Mouse (Mus musculus) liver, embryonic 12.5 days (tissue): ENCODE measurements around the gene Sost. TPM values are rescaled to one million over a fixed set of nuclear protein-coding genes. Genes with fewer than 3 reads are reported as not detected.
"Not testable (repeated sequence)": the region's sequence is repeated elsewhere in the genome, so short reads cannot be mapped to it uniquely, and the experiment has no call there.

Experiments used
- ATAC-seq: fragments of 200-750 bp; cut with Nextera tagmentation; 2 replicates; pipeline ENCODE4 v1.8.0; 2017; ENCODE audit warnings: moderate number of reproducible peaks, mild to moderate bottlenecking, moderate library complexity
- H3K27ac ChIP-seq: fragments of 300-500 bp; sonication (generic); 2 replicates; pipeline ENCODE4 v1.5.1; 2016; ENCODE audit warnings: mild to moderate bottlenecking
- H3K27me3 ChIP-seq: fragments of 300-500 bp; sonication (generic); replicated peaks from 2 replicates; pipeline ENCODE4 v1.6.1; 2016; ENCODE audit warnings: mild to moderate bottlenecking, moderate library complexity
- H3K36me3 ChIP-seq: fragments of 300-500 bp; sonication (generic); 2 replicates; pipeline ENCODE4 v1.6.1; 2016; ENCODE audit warnings: mild to moderate bottlenecking, moderate library complexity
- H3K4me1 ChIP-seq: fragments of 300-500 bp; sonication (generic); 2 replicates; pipeline ENCODE4 v1.6.1; 2016
- H3K4me2 ChIP-seq: fragments of 300-500 bp; sonication (generic); 2 replicates; pipeline ENCODE4 v1.6.1; 2016; ENCODE audit warnings: mild to moderate bottlenecking, moderate library complexity
- H3K4me3 ChIP-seq: fragments of 300-500 bp; sonication (generic); 2 replicates; pipeline ENCODE4 v1.5.1; 2016; ENCODE audit warnings: mild to moderate bottlenecking, moderate library complexity
- H3K9ac ChIP-seq: fragments of 300-500 bp; sonication (generic); 2 replicates; pipeline ENCODE4 v1.6.1; 2016; ENCODE audit warnings: mild to moderate bottlenecking, moderate library complexity
- H3K9me3 ChIP-seq: fragments of 300-500 bp; sonication (generic); replicated peaks from 2 replicates; pipeline ENCODE4 v1.6.1; 2016; ENCODE audit warnings: mild to moderate bottlenecking, moderate library complexity
- WGBS: fragments of 180-500 bp; shearing (Covaris S2); methylation state at CpG from one replicate; pipeline ENCODE4 v1.1.7; 2016; ENCODE audit not compliant: insufficient replicate concordance; 5-methylcytosine and 5-hydroxymethylcytosine counted together
- polyA plus RNA-seq: library from polyadenylated mRNA; unstranded; fragments of >200 nt; fragmentation: Nextera tagmentation; extraction: Ambion mirVana; gene quantifications from 2 replicates; pipeline ENCODE4 v1.2.1, GENCODE M21; 2016

The Sost gene
- polyA plus RNA-seq, 1 experiment from 2014 or later, result 0.10 TPM

DNA sequence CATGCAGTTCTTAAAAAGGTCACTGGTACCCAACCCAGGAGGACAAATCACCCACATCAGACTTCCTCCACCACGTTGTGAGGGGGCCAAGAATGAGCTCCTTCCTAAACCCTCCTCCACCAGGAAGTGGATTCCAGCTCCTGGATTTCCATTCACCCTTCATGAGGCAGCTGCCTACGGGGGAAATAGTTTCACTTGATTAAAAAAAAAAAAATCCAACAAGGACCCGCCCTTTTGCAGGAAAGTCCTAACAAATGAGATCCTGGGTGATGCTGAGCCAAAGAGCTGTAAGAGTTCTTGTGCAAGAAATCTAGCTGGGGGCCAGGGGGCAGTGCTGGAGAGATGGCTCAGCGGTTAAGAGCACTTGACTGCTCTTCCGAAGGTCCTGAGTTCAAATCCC, 31.4 kb upstream of the Sost start:
- Histone ChIP-seq H3K4me1 (peaks cover 18% of the 10 kb centered on the region), H3K4me3 (no peak overlapping the region), H3K36me3 (no peaks in the 10 kb centered on the region), H3K9me3 (no peaks in the 10 kb centered on the region), H3K27ac (no peak overlapping the region), H3K27me3 (no peaks in the 10 kb centered on the region; the same call in 1 of the 2 replicates), H3K9ac (no peak overlapping the region), H3K4me2 (no peak overlapping the region)
- ATAC-seq, result no peak
- 41% methylated on average over 5 of the region's 5 CpGs for WGBS

GRCm38 (mm10) chr11:101995938-101996337, 29.1 kb upstream of the Sost start:
- Histone ChIP-seq H3K27ac (peak overlapping the region; percentile 0; the same call in 1 of the 2 replicates), H3K4me2 (no peak overlapping the region), H3K9ac (no peak overlapping the region), H3K4me3 (no peak overlapping the region), H3K9me3 (no peaks in the 10 kb centered on the region), H3K36me3 (no peaks in the 10 kb centered on the region), H3K27me3 (no peaks in the 10 kb centered on the region), H3K4me1 (peaks cover 31% of the 10 kb centered on the region)
- WGBS, result 80% methylated on average over 7 of the region's 7 CpGs
- ATAC-seq, result no peak

- Histone ChIP-seq H3K4me1 (peaks cover 31% of the 10 kb centered on the region), H3K27ac (peak overlapping the region; percentile 80), H3K9me3 (no peaks in the 10 kb centered on the region), H3K27me3 (0 out of 2 replicates have a peak, but pooled peaks cover 7% of the 10 kb centered on the region), H3K36me3 (no peaks in the 10 kb centered on the region), H3K4me2 (peak overlapping the region; percentile 58), H3K4me3 (peak overlapping the region; percentile 4; the same call in 1 of the 2 replicates), H3K9ac (peak overlapping the region; percentile 42; the same call in 1 of the 2 replicates)
- peak; percentile 93 for ATAC-seq
- WGBS, result 28% methylated on average over 8 of the region's 8 CpGs
Measured at GRCm38 (mm10) chr11:101994100-101994499, 27.3 kb upstream of the Sost start.

- no peak overlapping the region for H3K4me3 ChIP-seq
- WGBS, result 70% methylated on average over 7 of the region's 7 CpGs
- no peak for ATAC-seq
- no peak overlapping the region for H3K9ac ChIP-seq
- H3K36me3 ChIP-seq, result no peaks in the 10 kb centered on the region
- H3K4me1 ChIP-seq, result peaks cover 31% of the 10 kb centered on the region
- H3K9me3 ChIP-seq, result no peaks in the 10 kb centered on the region
- no peak overlapping the region for H3K27ac ChIP-seq
- H3K4me2 ChIP-seq, result no peak overlapping the region
- peaks cover 21% of the 10 kb centered on the region for H3K27me3 ChIP-seq
Measured at GRCm38 (mm10) chr11:101992411-101992810, 25.6 kb upstream of the Sost start.

DNA sequence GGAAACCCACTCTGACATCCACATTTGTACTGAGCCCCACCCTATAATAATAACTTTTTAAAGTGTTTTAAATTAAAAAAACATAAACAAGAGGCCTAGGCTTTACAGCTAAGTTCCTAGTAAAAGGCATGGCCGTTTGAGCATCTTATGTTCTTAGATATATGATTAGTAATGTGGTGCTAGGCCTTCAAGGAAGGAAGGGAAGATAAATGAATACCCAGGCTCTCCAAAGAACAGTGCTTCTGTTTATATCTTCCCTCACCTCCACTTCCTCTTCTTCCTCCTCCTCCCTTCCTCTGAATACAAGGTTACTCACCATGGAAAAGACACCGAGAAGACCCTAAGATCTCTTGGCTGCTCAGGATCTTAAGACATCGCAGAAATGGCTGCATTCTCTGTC, 25.0 kb upstream of the Sost start:
- Histone ChIP-seq H3K27ac (no peak overlapping the region), H3K4me1 (peaks cover 31% of the 10 kb centered on the region), H3K9ac (no peak overlapping the region), H3K4me2 (no peak overlapping the region), H3K9me3 (no peaks in the 10 kb centered on the region), H3K27me3 (peaks cover 27% of the 10 kb centered on the region), H3K36me3 (no peaks in the 10 kb centered on the region), H3K4me3 (no peak overlapping the region)
- no peak for ATAC-seq
- 41% methylated on average over 3 of the region's 3 CpGs for WGBS

DNA sequence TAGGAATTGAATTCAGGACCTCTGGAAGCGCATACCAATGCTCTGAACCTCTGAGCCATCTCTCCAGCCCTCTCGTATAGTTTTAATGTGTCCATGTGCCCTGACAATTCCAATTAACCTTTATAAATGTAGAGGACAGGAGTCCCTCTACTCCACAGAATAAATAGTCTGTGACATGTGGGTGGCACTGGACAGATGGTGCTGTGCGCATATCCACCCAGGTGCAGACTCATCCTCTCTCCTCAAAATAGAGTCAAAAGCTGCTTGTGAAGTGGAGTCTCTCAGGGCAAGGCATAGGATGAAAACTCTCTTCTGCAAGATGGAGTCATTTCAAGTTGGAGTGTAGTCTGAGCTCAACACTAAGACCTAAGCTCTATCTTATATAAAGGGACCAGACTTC, 23.4 kb upstream of the Sost start:
- H3K4me2 ChIP-seq, result no peak overlapping the region
- peaks cover 34% of the 10 kb centered on the region for H3K27me3 ChIP-seq
- no peak for ATAC-seq
- H3K9ac ChIP-seq, result no peak overlapping the region
- 73% methylated on average over 3 of the region's 3 CpGs for WGBS
- peaks cover 39% of the 10 kb centered on the region for H3K4me1 ChIP-seq
- no peak overlapping the region for H3K27ac ChIP-seq
- H3K4me3 ChIP-seq, result no peak overlapping the region
- no peaks in the 10 kb centered on the region for H3K36me3 ChIP-seq
- H3K9me3 ChIP-seq, result no peaks in the 10 kb centered on the region

- Histone ChIP-seq H3K9me3 (no peaks in the 10 kb centered on the region), H3K4me3 (no peak within 1 kb of the TSS), H3K9ac (no peak within 1 kb of the TSS), H3K27ac (no peak within 1 kb of the TSS), H3K4me2 (0 out of 2 replicates have a peak within 1 kb of the TSS, but pooled peaks have one; percentile 12), H3K4me1 (peaks cover 39% of the 10 kb centered on the region), H3K27me3 (peaks cover 60% of the 10 kb centered on the region), H3K36me3 (no peaks in the 10 kb centered on the region)
- 69% methylated on average over 3 of the region's 3 CpGs for WGBS
- ATAC-seq, result no peak
Measured at GRCm38 (mm10) chr11:101986913-101987312, 20.1 kb upstream of the Sost start, which contains the start of gene Dusp3. TSS of gene Dusp3 (minus strand) at chr11:101987013.

DNA sequence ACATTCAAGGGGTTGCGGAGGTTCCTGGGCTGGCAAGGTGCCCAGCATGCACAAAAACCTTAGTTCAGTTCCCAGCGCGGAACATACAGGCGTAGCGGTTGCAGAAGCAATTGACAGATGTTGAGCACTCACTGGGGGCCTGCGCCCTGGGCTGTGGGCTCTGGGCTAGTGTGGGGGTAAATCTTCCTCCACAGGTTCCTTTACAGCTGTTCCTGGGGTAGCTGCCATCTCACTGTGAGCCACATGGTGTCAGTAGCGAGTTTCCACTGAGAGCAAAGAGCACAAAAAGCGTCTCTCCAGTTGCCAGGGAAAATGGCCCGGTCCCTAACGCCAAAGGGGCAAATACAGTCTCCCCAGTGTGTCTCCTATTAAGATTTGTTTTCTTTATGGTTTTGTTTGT, 19.2 kb upstream of the Sost start:
- Histone ChIP-seq H3K36me3 (no peaks in the 10 kb centered on the region), H3K27me3 (peaks cover 60% of the 10 kb centered on the region), H3K9me3 (no peaks in the 10 kb centered on the region), H3K27ac (no peak overlapping the region), H3K9ac (no peak overlapping the region), H3K4me2 (0 out of 2 replicates have a peak overlapping the region, but pooled peaks have one; percentile 12), H3K4me3 (no peak overlapping the region), H3K4me1 (peaks cover 39% of the 10 kb centered on the region)
- WGBS, result 9% methylated on average over 10 of the region's 10 CpGs
- no peak for ATAC-seq

DNA sequence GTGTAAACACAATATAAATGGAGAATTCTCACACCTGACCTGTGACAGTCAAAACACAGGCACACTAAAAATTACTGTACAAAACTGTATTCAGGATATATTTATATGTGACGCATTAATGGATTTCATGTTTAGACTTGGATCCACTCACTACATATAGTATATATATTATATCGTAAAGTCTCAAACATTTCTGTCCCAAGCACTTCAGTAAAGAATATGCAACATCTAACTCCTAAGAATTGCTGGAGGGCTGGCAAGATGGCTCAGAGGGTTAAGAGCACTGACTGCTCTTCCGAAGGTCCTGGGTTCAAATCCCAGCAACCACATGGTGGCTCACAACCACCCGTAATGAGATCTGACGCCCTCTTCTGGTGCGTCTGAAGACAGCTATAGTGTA, 18.6 kb upstream of the Sost start:
- H3K27ac ChIP-seq, ATAC-seq, H3K36me3 ChIP-seq, H3K9ac ChIP-seq, H3K4me3 ChIP-seq, H3K9me3 ChIP-seq: not testable (repeated sequence)
- Histone ChIP-seq H3K4me2 (0 out of 2 replicates have a peak overlapping the region, but pooled peaks have one; percentile 98), H3K4me1 (peaks cover 43% of the 10 kb centered on the region), H3K27me3 (peaks cover 60% of the 10 kb centered on the region)
- WGBS, result 55% methylated on average over 6 of the region's 6 CpGs

GRCm38 (mm10) chr11:101984054-101985025, 17.5 kb upstream of the Sost start, which contains the start of gene Cfap97d1:
TSS of gene Cfap97d1 (plus strand) at chr11:101984279.
- H3K9me3 ChIP-seq, result no peaks in the 10 kb centered on the region
- peak within 1 kb of the TSS; percentile 75 for H3K9ac ChIP-seq
- H3K4me2 ChIP-seq, result peak within 1 kb of the TSS; percentile 98
- peaks cover 43% of the 10 kb centered on the region for H3K4me1 ChIP-seq
- peak within 1 kb of the TSS; percentile 74 for H3K27ac ChIP-seq
- H3K4me3 ChIP-seq, result peak within 1 kb of the TSS; percentile 65
- H3K27me3 ChIP-seq, result peaks cover 54% of the 10 kb centered on the region
- ATAC-seq, result peak; percentile 76
- 1% methylated on average over 71 of the region's 71 CpGs for WGBS
- H3K36me3 ChIP-seq, result peaks cover 12% of the 10 kb centered on the region; the same call in 1 of the 2 replicates

GRCm38 (mm10) chr11:101983431-101983921, 16.7 kb upstream of the Sost start:
- H3K9me3 ChIP-seq, result no peaks in the 10 kb centered on the region
- no peak overlapping the region for H3K9ac ChIP-seq
- peak overlapping the region; percentile 98 for H3K4me2 ChIP-seq
- no peak for ATAC-seq
- WGBS, result 36% methylated on average over 10 of the region's 10 CpGs
- H3K4me1 ChIP-seq, result peaks cover 43% of the 10 kb centered on the region
- peaks cover 12% of the 10 kb centered on the region; the same call in 1 of the 2 replicates for H3K36me3 ChIP-seq
- H3K27me3 ChIP-seq, result peaks cover 49% of the 10 kb centered on the region
- peak overlapping the region; percentile 65 for H3K4me3 ChIP-seq
- H3K27ac ChIP-seq, result peak overlapping the region; percentile 59

GRCm38 (mm10) chr11:101982981-101983411, 16.2 kb upstream of the Sost start:
- Histone ChIP-seq H3K4me3 (peak overlapping the region; percentile 65), H3K4me1 (peaks cover 43% of the 10 kb centered on the region), H3K36me3 (peaks cover 12% of the 10 kb centered on the region; the same call in 1 of the 2 replicates), H3K9ac (no peak overlapping the region), H3K4me2 (peak overlapping the region; percentile 98), H3K27ac (peak overlapping the region; percentile 59; the same call in 1 of the 2 replicates), H3K27me3 (peaks cover 45% of the 10 kb centered on the region), H3K9me3 (no peaks in the 10 kb centered on the region)
- 28% methylated on average over 6 of the region's 6 CpGs for WGBS
- ATAC-seq, result no peak
